Mouse (Mus musculus): ENCODE results near the gene Samd8.

Samd8 gene

GRCm38 (mm10) chr14:21792250-21792649, 41.9 kb downstream of the Samd8 start:
- no peak for DNase-seq (ENCODE audit: low read depth, low spot score)

DNA sequence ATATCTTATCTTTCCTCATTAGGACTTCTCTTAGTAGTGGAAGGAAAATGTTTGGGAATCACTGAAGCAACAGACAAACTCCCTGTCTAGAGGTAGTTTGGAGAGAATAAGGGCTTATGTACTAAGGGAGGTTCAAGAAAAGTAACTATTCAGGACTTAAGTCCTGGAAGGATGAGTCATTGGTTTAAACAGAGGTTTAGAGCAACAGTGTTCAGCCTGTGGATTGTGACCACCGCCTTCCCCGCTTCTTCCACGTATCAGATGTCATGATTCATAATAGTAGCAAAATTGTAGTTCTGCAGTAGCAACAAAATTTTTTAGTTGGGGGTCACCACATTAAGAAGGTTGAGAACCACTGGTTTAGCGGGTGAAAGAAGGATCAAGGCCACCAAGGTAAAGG, 50.3 kb downstream of the Samd8 start:
- no peak for DNase-seq (ENCODE audit: low read depth, low spot score)

DNA sequence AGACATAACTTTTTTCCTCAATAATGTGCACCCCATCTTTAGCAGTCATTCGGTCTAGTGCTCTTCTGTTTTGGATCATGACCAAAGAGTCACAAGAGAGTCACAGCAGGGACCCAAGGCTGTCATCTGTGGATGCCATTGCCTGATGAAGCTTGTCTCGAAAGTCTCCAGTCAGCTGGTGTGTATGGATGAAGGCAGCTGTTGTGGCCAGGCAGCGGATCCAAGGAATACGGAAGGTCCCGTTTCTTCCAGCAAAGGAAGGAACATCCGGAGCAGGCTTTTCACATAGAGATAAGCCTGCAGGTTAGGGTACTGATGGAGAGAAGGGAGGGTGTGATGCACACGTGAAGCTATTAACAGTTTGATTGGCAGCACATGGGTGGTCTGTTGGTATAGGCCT, 51.3 kb downstream of the Samd8 start:
- no peak for DNase-seq (ENCODE audit: low read depth, low spot score)

GRCm38 (mm10) chr14:21802543-21803206, 52.3 kb downstream of the Samd8 start:
- DNase-seq (ENCODE audit: low read depth, low spot score) = no peak

GRCm38 (mm10) chr14:21806203-21806602, 55.9 kb downstream of the Samd8 start:
- no peak for DNase-seq (ENCODE audit: low read depth, low spot score)

DNA sequence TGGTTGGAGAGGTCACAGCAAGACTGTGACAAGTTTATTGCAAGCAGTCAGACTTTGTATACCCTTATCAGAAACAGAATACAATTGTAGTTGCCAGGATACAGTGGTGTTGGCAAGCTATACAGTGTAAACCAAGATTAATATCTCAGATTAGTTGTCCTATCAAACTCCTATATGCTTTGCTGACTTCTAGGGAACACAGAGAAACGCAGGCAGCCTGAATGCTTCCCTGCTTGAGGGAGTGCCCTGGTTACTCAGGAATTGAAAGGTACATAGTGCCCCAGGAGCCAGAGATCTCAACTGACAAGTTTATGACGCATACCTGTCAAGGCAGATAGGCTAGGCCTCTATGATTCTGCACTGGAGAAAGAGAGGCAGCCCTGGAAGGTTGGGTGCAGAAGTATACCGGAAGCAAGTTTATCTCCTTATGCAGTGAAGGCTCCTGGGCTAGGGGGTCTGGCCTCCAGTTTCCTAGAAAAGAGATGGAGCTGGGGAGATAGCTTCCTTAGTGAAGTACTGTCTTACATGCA, 56.4 kb downstream of the Samd8 start:
- no peak for DNase-seq (ENCODE audit: low read depth, low spot score)

DNA sequence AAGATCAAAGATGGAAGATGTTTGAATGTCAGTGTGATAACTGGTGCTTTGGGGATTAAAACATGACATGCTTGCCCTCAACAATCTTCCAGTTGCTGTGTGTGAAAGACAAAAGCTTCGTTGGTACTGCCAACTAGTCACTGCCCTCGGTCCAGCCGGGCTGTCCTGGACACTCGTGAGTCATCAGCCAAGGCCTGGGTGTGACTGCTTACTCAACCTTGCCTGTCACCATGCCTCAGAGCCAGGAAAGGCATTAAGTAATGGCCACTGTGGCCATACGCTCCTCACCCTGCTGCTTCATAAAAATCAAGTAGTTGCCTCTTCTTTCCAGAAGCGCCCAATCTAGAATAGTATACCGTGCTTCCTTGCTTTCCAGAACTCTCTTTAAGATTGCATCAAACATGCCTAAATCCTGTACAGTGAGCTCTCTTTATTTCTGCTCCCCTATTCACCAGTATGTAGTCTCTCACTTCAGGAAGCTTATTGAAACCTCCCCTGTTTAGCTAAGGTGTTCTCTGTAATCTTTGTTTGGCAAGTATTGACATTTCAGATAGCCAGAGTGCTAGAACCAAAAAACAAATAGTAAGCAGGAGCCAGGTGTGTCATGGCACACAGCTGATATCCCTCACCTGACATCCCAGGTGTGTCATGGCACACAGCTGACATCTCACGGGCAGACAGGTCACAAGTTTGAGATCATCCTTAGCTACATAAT, 58.0 kb downstream of the Samd8 start:
- no peak for DNase-seq (ENCODE audit: low read depth, low spot score)

GRCm38 (mm10) chr14:21809418-21809817, 59.1 kb downstream of the Samd8 start:
- no peak for DNase-seq (ENCODE audit: low read depth, low spot score)

GRCm38 (mm10) chr14:21811301-21811700, 61.0 kb downstream of the Samd8 start:
- DNase-seq (ENCODE audit: low read depth, low spot score) = no peak

DNA sequence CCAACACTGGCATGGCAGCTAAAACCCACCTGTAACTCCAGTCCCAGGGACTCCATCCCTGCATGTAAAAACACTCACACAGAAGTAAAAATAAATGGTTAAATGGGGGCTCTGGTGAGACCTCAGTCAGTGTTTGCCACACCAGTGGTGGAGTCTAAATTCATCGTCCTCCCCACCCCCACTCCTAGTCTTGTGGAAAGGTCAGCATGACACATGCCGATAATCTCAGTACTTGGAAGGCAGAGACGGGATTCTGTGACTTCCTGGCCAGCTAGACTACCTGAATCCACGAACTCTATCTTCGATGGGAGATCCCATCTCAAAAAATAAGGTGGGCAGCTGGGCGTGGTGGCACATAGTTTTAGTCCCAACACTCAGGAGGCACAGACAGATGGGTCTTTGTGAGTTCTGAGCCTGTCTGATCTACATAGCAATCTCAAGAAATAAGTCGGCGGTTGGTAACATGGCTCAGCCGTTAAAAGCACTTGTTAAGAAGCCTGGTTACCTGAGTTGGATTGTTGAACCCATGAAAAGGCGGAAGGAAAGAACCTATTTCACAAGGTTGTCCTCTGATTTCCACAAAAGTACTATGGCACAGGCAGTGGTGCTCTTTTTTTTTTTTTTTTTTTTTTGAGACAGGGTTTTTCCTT, 61.5 kb downstream of the Samd8 start:
- no peak for DNase-seq (ENCODE audit: low read depth, low spot score)

DNA sequence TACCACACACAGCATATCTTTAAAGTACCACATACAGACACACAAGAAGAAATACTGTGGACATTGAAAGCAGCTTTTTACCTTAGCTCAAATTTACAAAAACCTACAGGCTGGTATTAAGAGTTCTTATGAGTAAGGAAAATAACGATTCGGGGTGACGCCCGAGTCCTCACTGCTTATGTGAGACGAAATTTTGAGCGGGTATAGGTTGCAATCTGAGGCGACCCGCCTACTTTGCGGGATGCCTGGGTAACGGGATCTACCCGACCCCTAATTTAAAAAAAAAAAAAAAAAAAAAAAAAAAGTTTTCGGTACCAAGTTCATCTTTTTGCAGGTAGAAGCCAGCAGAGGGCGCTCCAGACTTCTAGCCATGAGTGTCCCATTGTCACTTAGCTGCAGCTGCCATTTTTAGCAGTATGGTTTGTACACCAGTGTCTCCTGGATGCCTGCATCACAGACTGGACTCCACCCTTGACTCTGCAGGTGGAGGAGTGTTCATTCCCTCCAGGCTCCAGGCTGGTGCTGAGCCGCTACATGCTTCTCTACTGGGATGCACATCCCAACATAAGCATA, 62.3 kb downstream of the Samd8 start:
- peak; percentile 49 for DNase-seq (ENCODE audit: low read depth, low spot score)

GRCm38 (mm10) chr14:21813216-21813615, 62.9 kb downstream of the Samd8 start:
- DNase-seq (ENCODE audit: low read depth, low spot score) = no peak

- DNase-seq (ENCODE audit: low read depth, low spot score) = no peak
Observed at GRCm38 (mm10) chr14:21813847-21814246, 63.5 kb downstream of the Samd8 start.

GRCm38 (mm10) chr14:21814606-21815005, 64.3 kb downstream of the Samd8 start:
- DNase-seq (ENCODE audit: low read depth, low spot score) = no peak

DNA sequence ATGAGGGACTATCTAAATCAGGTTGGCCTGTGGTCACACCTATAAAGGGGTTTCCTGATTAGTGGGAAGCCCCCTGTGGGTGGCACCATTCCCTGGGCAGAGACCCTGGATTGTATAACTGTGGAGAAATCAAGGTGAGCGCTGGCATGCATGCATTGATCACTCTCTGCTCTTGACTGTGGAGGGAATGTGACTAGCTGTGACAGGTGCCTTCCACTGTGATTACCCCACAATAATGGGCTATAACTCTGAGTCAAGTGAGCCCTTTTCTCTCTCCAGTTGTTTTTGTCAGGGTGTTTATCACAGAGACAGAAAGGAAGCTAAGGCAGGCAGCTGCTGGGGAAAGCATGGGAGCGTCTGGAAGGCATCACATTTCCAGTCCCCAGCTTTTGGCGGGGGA, 65.9 kb downstream of the Samd8 start:
- no peak for DNase-seq (ENCODE audit: low read depth, low spot score)

DNA sequence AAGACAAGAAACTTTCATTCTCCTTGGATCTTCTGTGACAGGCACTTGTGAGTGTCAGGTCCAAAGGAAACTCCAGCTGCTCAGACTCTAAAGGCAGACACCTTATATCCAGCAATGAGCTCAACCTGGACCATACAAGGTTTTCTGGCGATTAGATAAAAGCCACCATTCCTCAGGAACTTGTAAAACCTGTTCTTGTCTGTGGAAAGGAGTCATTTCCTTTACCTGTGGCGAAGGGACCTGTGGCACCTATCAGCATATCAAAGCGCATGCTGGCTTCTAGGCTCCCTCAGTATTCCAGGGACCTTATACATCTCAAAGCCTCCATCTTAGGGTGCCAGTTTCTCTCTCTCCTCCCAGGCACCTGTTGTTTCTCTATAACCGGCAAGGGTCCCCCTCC, 67.1 kb downstream of the Samd8 start:
- no peak for DNase-seq (ENCODE audit: low read depth, low spot score)

DNA sequence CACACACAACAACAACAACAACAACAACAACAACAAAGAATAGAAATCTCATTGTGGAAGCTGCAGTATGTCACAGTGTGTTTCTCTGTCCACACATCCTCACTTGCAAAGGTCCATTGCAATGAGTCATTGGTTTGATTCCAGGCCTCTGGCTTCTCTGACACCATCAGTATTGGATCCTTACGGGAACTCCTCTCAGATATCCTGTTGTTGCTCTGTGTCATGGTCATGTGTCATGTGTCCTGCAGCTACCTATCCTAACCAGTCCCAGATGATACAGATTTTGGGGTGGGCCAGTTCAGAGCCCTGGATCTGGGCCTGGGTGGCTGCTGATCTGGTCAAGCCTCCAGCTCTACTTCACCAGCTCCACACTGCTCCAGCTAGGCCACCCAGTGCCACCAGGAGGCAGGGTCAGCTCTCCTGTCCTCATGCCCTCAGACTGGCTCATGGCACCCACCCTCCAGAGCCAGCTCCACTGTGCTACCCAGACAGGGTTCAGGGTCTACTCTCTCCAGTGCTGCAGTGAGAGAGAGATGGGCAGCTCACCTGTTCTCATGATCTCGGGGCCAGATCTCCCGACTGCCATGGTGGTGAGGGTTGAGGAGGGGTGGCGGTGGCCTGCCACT, 70.7 kb downstream of the Samd8 start:
- DNase-seq (ENCODE audit: low read depth, low spot score) = no peak

DNA sequence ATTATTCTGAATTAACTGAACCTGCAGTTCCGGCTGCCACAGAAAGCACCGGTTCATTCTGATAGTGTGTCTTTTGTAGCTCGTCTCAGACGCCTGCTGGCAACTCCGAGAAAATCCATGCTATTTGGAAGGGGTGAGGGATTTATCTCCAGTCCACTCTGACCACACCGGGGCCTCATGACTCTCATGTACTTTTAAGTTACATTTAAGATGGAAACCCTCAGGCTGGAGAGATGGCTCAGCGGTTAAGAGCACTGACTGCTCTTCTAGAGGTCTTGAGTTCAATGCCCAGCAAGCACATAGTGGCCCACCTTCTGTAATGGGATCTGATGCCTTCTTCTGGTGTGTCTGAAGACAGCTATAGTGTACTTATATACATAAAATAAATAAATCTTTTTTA, 72.0 kb downstream of the Samd8 start:
- no peak for DNase-seq (ENCODE audit: low read depth, low spot score)

GRCm38 (mm10) chr14:21822795-21823374, 72.6 kb downstream of the Samd8 start:
- no peak for DNase-seq (ENCODE audit: low read depth, low spot score)

- DNase-seq (ENCODE audit: low read depth, low spot score) = no peak
Observed at GRCm38 (mm10) chr14:21823897-21824296, 73.6 kb downstream of the Samd8 start.

GRCm38 (mm10) chr14:21824938-21825337, 74.6 kb downstream of the Samd8 start, which contains the start of gene Vdac2:
Gene Vdac2 (plus strand): TSS chr14:21825238.
- DNase-seq (ENCODE audit: low read depth, low spot score) = no peak

All from retina, adult 2 months (tissue).